14 mouse cellular contexts compared by ENCODE assay signal in genomic region chr10:71200964-71201363, GRCm38 (mm10). TPM values are rescaled to one million over a fixed set of nuclear protein-coding genes. Genes with fewer than 3 reads are reported as not detected.
"Had no signal": no experiment of that assay in that cellular context is flagged by ENCODE, and none has a peak within 500 bp of the region (broad histone marks: within the 10 kb centered on the region; RNA-seq: fewer than 3 reads in every experiment).

No protein-coding gene starts in this region.

- ATAC-seq: lung, postnatal 0 days had no signal

- H3K4me1 ChIP-seq: limb, embryonic 10.5 days; liver, embryonic 15.5 days had no signal

- DNase-seq: kidney, adult 8-10 months; kidney, postnatal 36 days; lung, adult 2 months; lung, postnatal 36 days; midbrain, embryonic 14.5 days; right cerebral cortex, adult 18-20 months; right cerebral cortex, postnatal 25 days; thymus, postnatal 4 days had no signal

- H3K9ac ChIP-seq: liver, embryonic 15.5 days had no signal

- H3K9me3 ChIP-seq: limb, embryonic 10.5 days; liver, embryonic 15.5 days had no signal

- H3K36me3 ChIP-seq: limb, embryonic 10.5 days; liver, embryonic 15.5 days had no signal

- H3K4me3 ChIP-seq: limb, embryonic 10.5 days; liver, embryonic 15.5 days had no signal

- H3K27me3 ChIP-seq: liver, embryonic 15.5 days had no signal

- H3K4me2 ChIP-seq: liver, embryonic 11.5 days; liver, embryonic 15.5 days had no signal

- H3K27ac ChIP-seq: limb, embryonic 10.5 days; liver, embryonic 15.5 days had no signal

RNA-seq across cellular contexts. Expression of gene Bicc1, which starts 41.5 kb away (rescaled TPM):
- total RNA-seq: megakaryocyte progenitor cell, adult 5-6 weeks; monocyte, adult 5-6 weeks had no signal
